Mouse (Mus musculus): Measurements from ENCODE around the gene Cgn. TPM values are rescaled to one million over a fixed set of nuclear protein-coding genes. Genes with fewer than 3 reads are reported as not detected.

The Cgn gene
- polyA plus RNA-seq, 1 experiment from 2014 or later = 3.0 TPM

DNA sequence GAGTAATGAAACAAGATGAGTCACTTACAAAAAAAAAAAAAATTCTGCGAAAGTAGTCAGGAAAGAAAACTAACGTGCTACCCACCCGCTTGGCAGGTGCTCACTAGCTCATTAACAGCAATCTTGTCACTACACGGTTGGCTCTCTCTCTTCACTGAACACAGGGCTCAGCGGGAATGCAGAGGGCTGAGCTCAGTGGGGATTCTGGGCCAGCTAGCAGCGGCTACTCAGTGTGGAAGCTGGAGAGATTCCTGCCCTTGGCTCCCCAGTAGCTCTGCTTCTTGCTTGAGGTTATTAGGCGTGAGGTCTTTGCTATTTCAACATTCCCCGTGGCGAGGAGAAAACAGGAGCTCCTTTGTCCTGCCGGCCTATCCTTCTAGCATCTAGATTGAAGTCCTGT, 17.9 kb upstream of the Cgn start:
- H3K27me3 ChIP-seq (ENCODE audit: control insufficient read depth, insufficient read depth, low read length) = no peaks in the 10 kb centered on the region; the same call in 1 of the 2 replicates
- H3K27ac ChIP-seq (ENCODE audit: low read depth, low read length) = no peak overlapping the region
- ATAC-seq (ENCODE audit: insufficient read depth, low FRiP score, low TSS enrichment) = no peak
- peak; percentile 51 for DNase-seq (ENCODE audit: low spot score)
- H3K36me3 ChIP-seq (ENCODE audit: control insufficient read depth, insufficient read depth, low read length) = no peaks in the 10 kb centered on the region
- no peak overlapping the region for H3K9ac ChIP-seq (ENCODE audit: low read length)
- 11% methylated on average over 10 of the region's 10 CpGs for WGBS
- no peak overlapping the region for H3K4me2 ChIP-seq (ENCODE audit: low read depth)
- no peak overlapping the region for H3K4me3 ChIP-seq (ENCODE audit: low read depth, low read length)
- peaks cover 2% of the 10 kb centered on the region; the same call in 1 of the 2 replicates for H3K4me1 ChIP-seq (ENCODE audit: control insufficient read depth, insufficient read depth, low read length)
- H3K9me3 ChIP-seq (ENCODE audit: control insufficient read depth, low read length) = no peaks in the 10 kb centered on the region

DNA sequence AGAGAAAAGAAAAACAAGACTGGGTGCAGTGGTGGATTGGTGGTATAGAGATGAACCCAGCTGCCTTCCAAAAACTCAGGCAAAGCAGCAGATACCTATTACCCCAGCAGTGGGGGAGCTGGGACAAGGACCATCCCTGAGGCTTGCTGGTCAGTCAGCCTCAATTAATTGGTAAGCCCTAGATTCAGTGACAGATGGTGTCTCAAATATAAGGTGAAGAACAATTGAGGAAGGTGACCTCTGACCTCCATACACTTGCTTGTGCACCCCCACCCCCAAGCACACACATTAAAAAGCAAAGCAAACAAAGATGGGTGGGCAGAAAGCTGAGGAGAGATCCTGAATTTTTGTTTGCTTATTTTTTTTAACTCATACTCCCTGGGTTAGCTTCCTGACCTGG, 9.9 kb upstream of the Cgn start:
- Histone ChIP-seq H3K27ac (ENCODE audit: low read depth, low read length) (no peak overlapping the region), H3K4me3 (ENCODE audit: low read depth, low read length) (no peak overlapping the region), H3K9me3 (ENCODE audit: control insufficient read depth, low read length) (no peaks in the 10 kb centered on the region), H3K4me2 (ENCODE audit: low read depth) (no peak overlapping the region), H3K27me3 (ENCODE audit: control insufficient read depth, insufficient read depth, low read length) (no peaks in the 10 kb centered on the region), H3K4me1 (ENCODE audit: control insufficient read depth, insufficient read depth, low read length) (no peaks in the 10 kb centered on the region; the same call in 1 of the 2 replicates), H3K9ac (ENCODE audit: low read length) (no peak overlapping the region), H3K36me3 (ENCODE audit: control insufficient read depth, insufficient read depth, low read length) (no peaks in the 10 kb centered on the region)
- no peak for ATAC-seq (ENCODE audit: insufficient read depth, low FRiP score, low TSS enrichment)
- no peak for DNase-seq (ENCODE audit: low spot score)

DNA sequence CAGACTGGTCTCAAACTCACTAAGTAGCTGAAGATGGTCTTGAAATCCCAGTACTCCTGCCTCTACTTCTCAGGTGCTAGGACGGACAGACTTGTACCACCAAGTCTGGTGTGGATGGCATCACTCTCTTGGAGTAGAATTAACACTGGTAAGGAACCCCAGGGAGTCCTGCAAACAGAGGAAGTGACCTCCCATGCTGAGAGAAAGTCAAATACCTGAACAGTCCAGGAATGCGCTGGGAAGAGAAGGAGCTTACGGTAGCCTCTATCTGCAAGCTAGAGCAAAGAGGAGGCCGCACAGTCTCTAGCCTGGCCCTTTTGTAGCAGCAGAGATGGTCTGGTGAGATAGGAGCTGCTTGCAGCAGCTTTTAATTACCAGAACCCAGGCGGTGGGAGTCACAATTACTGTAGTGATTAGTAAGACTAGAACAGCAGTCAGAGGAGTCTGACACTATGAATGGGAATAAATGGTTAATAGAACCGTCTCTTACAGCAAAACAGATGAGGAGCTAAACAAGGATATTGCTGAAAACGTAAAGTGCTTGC, 9.4 kb upstream of the Cgn start:
- DNase-seq (ENCODE audit: low spot score) (no peak), ATAC-seq (ENCODE audit: insufficient read depth, low FRiP score, low TSS enrichment) (no peak)
- no peak overlapping the region for H3K27ac ChIP-seq (ENCODE audit: low read depth, low read length)
- no peaks in the 10 kb centered on the region for H3K27me3 ChIP-seq (ENCODE audit: control insufficient read depth, insufficient read depth, low read length)
- no peak overlapping the region for H3K4me2 ChIP-seq (ENCODE audit: low read depth)
- no peaks in the 10 kb centered on the region; the same call in 1 of the 2 replicates for H3K4me1 ChIP-seq (ENCODE audit: control insufficient read depth, insufficient read depth, low read length)
- 59% methylated on average over 7 of the region's 7 CpGs for WGBS
- no peaks in the 10 kb centered on the region for H3K9me3 ChIP-seq (ENCODE audit: control insufficient read depth, low read length)
- no peak overlapping the region for H3K9ac ChIP-seq (ENCODE audit: low read length)
- no peak overlapping the region for H3K4me3 ChIP-seq (ENCODE audit: low read depth, low read length)
- no peaks in the 10 kb centered on the region for H3K36me3 ChIP-seq (ENCODE audit: control insufficient read depth, insufficient read depth, low read length)

DNA sequence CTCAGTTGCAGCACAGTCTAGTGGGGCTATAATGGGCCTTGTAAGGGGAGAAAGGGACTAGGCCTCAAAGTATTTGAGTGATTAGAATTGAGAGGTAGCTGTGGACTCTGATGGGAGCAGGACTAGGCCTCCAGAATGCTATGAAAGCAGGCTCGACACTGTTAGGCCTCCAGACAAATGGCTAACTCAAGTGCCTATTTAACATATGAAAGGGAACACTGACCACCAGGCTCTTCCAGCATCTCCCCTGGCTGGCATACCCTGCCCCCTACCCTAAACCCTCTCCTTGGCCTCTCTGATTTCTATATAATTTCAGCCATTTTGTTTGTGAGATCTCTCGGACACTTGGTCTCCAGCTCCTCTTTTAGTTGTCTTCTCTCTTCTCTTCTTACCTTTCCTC, 8.1 kb upstream of the Cgn start:
- no peaks in the 10 kb centered on the region; the same call in 1 of the 2 replicates for H3K4me1 ChIP-seq (ENCODE audit: control insufficient read depth, insufficient read depth, low read length)
- DNase-seq (ENCODE audit: low spot score) = no peak
- ATAC-seq (ENCODE audit: insufficient read depth, low FRiP score, low TSS enrichment) = no peak
- 57% methylated on average over 2 of the region's 2 CpGs for WGBS
- H3K9me3 ChIP-seq (ENCODE audit: control insufficient read depth, low read length) = no peaks in the 10 kb centered on the region
- no peak overlapping the region for H3K27ac ChIP-seq (ENCODE audit: low read depth, low read length)
- no peaks in the 10 kb centered on the region for H3K36me3 ChIP-seq (ENCODE audit: control insufficient read depth, insufficient read depth, low read length)
- no peak overlapping the region for H3K4me2 ChIP-seq (ENCODE audit: low read depth)
- H3K27me3 ChIP-seq (ENCODE audit: control insufficient read depth, insufficient read depth, low read length) = no peaks in the 10 kb centered on the region
- H3K4me3 ChIP-seq (ENCODE audit: low read depth, low read length) = no peak overlapping the region
- no peak overlapping the region for H3K9ac ChIP-seq (ENCODE audit: low read length)

DNA sequence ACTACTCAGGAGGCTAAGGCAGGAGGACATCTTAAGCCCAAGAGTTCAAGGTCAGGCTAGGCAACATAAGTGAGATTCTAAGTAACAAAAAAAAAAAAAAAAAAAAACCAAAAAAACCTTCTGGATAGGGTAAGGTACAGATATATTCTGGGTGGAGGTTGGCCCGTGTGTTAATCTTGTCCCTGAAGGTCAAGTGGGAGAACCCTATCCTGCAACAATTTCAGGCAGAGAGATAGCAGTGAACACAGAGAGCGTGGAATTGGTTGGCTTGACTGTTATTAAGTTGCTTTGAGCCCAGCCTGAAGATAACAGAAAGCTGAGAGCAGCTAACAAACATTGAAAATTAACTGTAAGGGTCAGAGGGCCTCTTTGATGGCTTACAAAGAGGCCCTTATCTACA, 7.4 kb upstream of the Cgn start:
- DNase-seq (ENCODE audit: low spot score) (no peak), ATAC-seq (ENCODE audit: insufficient read depth, low FRiP score, low TSS enrichment) (no peak)
- Histone ChIP-seq H3K27ac (ENCODE audit: low read depth, low read length) (no peak overlapping the region), H3K36me3 (ENCODE audit: control insufficient read depth, insufficient read depth, low read length) (no peaks in the 10 kb centered on the region), H3K9ac (ENCODE audit: low read length) (no peak overlapping the region), H3K4me3 (ENCODE audit: low read depth, low read length) (no peak overlapping the region), H3K9me3 (ENCODE audit: control insufficient read depth, low read length) (no peaks in the 10 kb centered on the region), H3K27me3 (ENCODE audit: control insufficient read depth, insufficient read depth, low read length) (no peaks in the 10 kb centered on the region), H3K4me2 (ENCODE audit: low read depth) (no peak overlapping the region), H3K4me1 (ENCODE audit: control insufficient read depth, insufficient read depth, low read length) (no peaks in the 10 kb centered on the region; the same call in 1 of the 2 replicates)
- WGBS = 91% methylated on average over 2 of the region's 2 CpGs

DNA sequence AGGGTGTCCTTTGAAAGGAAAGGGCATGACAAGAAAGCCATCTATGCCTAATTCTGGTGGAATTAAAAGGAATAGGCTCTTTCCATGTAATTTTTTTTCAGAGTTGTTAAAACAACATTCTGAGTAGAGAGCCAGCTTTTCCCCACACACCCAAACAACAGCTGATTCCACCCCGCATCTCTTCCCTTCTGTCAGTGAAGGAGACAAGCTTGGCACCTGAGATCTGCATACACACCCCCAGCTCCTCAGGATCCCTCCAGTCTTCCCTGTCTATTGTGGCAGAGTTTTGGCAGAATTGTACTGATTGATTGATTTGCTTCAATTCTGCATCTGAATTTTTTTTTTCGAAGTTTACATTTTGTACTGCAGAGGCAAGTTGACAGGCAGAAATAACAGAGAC, 6.0 kb upstream of the Cgn start:
- Histone ChIP-seq H3K9me3 (ENCODE audit: control insufficient read depth, low read length) (no peaks in the 10 kb centered on the region), H3K4me2 (ENCODE audit: low read depth) (no peak overlapping the region), H3K27ac (ENCODE audit: low read depth, low read length) (no peak overlapping the region), H3K36me3 (ENCODE audit: control insufficient read depth, insufficient read depth, low read length) (no peaks in the 10 kb centered on the region), H3K9ac (ENCODE audit: low read length) (no peak overlapping the region), H3K27me3 (ENCODE audit: control insufficient read depth, insufficient read depth, low read length) (no peaks in the 10 kb centered on the region), H3K4me1 (ENCODE audit: control insufficient read depth, insufficient read depth, low read length) (no peaks in the 10 kb centered on the region; the same call in 1 of the 2 replicates), H3K4me3 (ENCODE audit: low read depth, low read length) (no peak overlapping the region)
- no peak for ATAC-seq (ENCODE audit: insufficient read depth, low FRiP score, low TSS enrichment)
- 81% methylated on average over 2 of the region's 2 CpGs for WGBS
- no peak for DNase-seq (ENCODE audit: low spot score)

DNA sequence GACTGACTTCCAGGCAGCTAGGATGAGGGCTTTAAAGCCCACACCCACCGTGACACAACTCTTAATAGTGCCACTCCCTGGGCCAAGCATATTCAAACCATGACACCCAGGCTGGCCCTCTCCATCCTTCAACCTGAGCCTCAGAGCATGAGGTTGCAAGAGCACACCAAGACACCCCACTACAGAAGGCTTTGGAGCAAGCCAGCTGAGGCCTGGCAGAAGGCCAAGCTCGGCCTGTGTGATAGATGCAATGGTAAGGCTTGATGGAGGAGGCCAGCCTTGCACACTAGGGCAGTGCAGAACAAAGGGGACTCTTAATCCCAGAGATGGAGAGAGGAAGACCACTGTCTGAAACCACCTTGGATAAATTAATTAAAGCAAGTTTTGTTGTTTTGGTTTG, 3.2 kb upstream of the Cgn start:
- Histone ChIP-seq H3K27ac (ENCODE audit: low read depth, low read length) (no peak overlapping the region), H3K9ac (ENCODE audit: low read length) (no peak overlapping the region), H3K4me2 (ENCODE audit: low read depth) (no peak overlapping the region), H3K4me3 (ENCODE audit: low read depth, low read length) (no peak overlapping the region), H3K9me3 (ENCODE audit: control insufficient read depth, low read length) (no peaks in the 10 kb centered on the region), H3K36me3 (ENCODE audit: control insufficient read depth, insufficient read depth, low read length) (no peaks in the 10 kb centered on the region), H3K4me1 (ENCODE audit: control insufficient read depth, insufficient read depth, low read length) (peaks cover 6% of the 10 kb centered on the region; the same call in 1 of the 2 replicates), H3K27me3 (ENCODE audit: control insufficient read depth, insufficient read depth, low read length) (no peaks in the 10 kb centered on the region)
- ATAC-seq (ENCODE audit: insufficient read depth, low FRiP score, low TSS enrichment) = no peak
- no peak for DNase-seq (ENCODE audit: low spot score)
- WGBS = 86% methylated on average over 2 of the region's 2 CpGs

DNA sequence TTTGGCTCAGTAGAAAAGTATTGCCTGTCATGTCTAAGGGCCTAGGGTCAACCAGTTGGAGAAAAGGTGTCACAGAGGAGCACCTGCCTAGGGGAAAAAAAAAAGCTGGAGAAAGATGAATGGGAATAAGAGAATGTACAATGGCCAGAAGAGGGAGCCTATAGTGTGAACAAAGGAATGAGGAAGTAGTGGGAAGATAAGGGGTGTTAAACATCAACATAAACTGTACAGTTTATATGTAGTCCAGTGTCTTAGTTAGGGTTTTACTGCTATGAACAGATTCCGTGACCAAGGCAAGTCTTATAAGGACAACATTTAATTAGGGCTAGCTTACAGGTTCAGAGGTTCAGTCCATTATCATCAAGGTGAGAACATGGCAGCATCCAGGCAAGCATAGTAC, 2.8 kb upstream of the Cgn start:
- DNase-seq (ENCODE audit: low spot score) (no peak), ATAC-seq (ENCODE audit: insufficient read depth, low FRiP score, low TSS enrichment) (no peak)
- WGBS = 93% methylated on average over 1 of the region's 1 CpGs
- Histone ChIP-seq H3K9ac (ENCODE audit: low read length) (no peak overlapping the region), H3K27me3 (ENCODE audit: control insufficient read depth, insufficient read depth, low read length) (no peaks in the 10 kb centered on the region), H3K9me3 (ENCODE audit: control insufficient read depth, low read length) (no peaks in the 10 kb centered on the region), H3K4me2 (ENCODE audit: low read depth) (no peak overlapping the region), H3K4me1 (ENCODE audit: control insufficient read depth, insufficient read depth, low read length) (peaks cover 6% of the 10 kb centered on the region; the same call in 1 of the 2 replicates), H3K27ac (ENCODE audit: low read depth, low read length) (no peak overlapping the region), H3K4me3 (ENCODE audit: low read depth, low read length) (no peak overlapping the region), H3K36me3 (ENCODE audit: control insufficient read depth, insufficient read depth, low read length) (no peaks in the 10 kb centered on the region)

DNA sequence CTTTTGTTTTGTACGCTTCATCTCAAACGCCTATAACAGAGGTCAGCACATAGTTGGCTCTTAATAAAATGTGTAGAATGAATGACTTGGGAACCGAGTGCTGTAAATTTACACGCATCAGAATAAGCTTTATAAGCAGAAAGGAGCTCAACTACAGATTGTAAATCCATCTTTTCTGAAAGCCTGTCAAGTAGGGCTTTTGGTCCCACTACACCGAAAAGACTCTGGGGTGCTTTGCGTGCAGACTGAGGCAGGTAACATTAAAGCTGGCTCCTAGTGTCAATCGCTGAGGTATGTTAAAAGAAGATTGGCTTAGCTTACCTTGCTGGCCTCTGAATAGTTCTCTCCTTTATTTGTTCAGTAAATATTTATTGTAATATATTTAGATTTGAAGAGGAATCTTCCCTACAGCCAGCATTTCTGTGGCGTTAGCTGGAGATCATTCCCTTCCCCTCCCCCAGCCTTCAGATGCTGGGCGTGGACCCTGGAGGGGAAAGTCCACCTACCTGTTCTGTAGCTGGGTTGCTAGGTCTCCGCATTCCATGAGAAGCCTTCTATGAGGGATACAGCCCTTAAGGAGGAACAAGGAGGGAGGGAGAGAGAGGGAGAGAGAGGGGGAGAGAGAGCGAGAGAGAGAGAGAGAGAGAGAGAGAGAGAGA, 959 bp upstream of the Cgn start:
- DNase-seq (ENCODE audit: low spot score) = no peak

More for the DNA sequence above, 959 bp upstream of the Cgn start:
- H3K9me3 ChIP-seq (ENCODE audit: control insufficient read depth, low read length) = no peaks in the 10 kb centered on the region
- peak overlapping the region; percentile 90 for H3K4me2 ChIP-seq (ENCODE audit: low read depth)
- peak overlapping the region; percentile 72 for H3K9ac ChIP-seq (ENCODE audit: low read length)
- no peaks in the 10 kb centered on the region for H3K27me3 ChIP-seq (ENCODE audit: control insufficient read depth, insufficient read depth, low read length)
- H3K36me3 ChIP-seq (ENCODE audit: control insufficient read depth, insufficient read depth, low read length) = no peaks in the 10 kb centered on the region
- peaks cover 6% of the 10 kb centered on the region; the same call in 1 of the 2 replicates for H3K4me1 ChIP-seq (ENCODE audit: control insufficient read depth, insufficient read depth, low read length)
- WGBS = 3% methylated on average over 10 of the region's 11 CpGs
- H3K27ac ChIP-seq (ENCODE audit: low read depth, low read length) = no peak overlapping the region
- no peak for ATAC-seq (ENCODE audit: insufficient read depth, low FRiP score, low TSS enrichment)
- peak overlapping the region; percentile 45 for H3K4me3 ChIP-seq (ENCODE audit: low read depth, low read length)
